Mouse (Mus musculus) limb, embryonic 13.5 days (tissue): ENCODE results near the gene Tcf12. TPM values are rescaled to one million over a fixed set of nuclear protein-coding genes. Genes with fewer than 3 reads are reported as not detected.
A peak's percentile ranks its signal among the peaks of the same experiment; 100 is the strongest.

Experiments used
- ATAC-seq: fragments of 200-750 bp; cut with Nextera tagmentation; 2 replicates; pipeline ENCODE4 v1.8.0; 2017; ENCODE audit warnings: low read depth, moderate number of reproducible peaks, moderate TSS enrichment; ENCODE audit not compliant: low FRiP score
- H3K27ac ChIP-seq: fragments of 300-500 bp; sonication (generic); 2 replicates; pipeline ENCODE4 v1.5.1; 2015; ENCODE audit warnings: inconsistent platforms, mild to moderate bottlenecking, moderate library complexity
- H3K27me3 ChIP-seq: fragments of 300-500 bp; sonication (generic); 2 replicates; pipeline ENCODE4 v1.6.1; 2015; ENCODE audit warnings: mild to moderate bottlenecking, inconsistent platforms
- H3K36me3 ChIP-seq: fragments of 300-500 bp; sonication (generic); 2 replicates; pipeline ENCODE4 v1.6.1; 2015; ENCODE audit warnings: inconsistent platforms, mild to moderate bottlenecking, moderate library complexity
- H3K4me1 ChIP-seq: fragments of 300-500 bp; sonication (generic); 2 replicates; pipeline ENCODE4 v1.6.1; 2015; ENCODE audit warnings: inconsistent platforms
- H3K4me2 ChIP-seq: fragments of 300-500 bp; sonication (generic); replicated peaks from 2 replicates; pipeline ENCODE4 v1.6.1; 2015; ENCODE audit warnings: inconsistent platforms, mild to moderate bottlenecking, moderate library complexity
- H3K4me3 ChIP-seq: fragments of 300-500 bp; sonication (generic); 2 replicates; pipeline ENCODE4 v1.5.1; 2015; ENCODE audit warnings: moderate library complexity, mild to moderate bottlenecking, inconsistent platforms
- H3K9ac ChIP-seq: fragments of 300-500 bp; sonication (generic); 2 replicates; pipeline ENCODE4 v1.6.1; 2015; ENCODE audit warnings: mild to moderate bottlenecking, inconsistent platforms
- H3K9me3 ChIP-seq: fragments of 300-500 bp; sonication (generic); 2 replicates; pipeline ENCODE4 v1.6.1; 2016; ENCODE audit warnings: inconsistent platforms
- WGBS: fragments of 180-500 bp; shearing (Covaris S2); methylation state at CpG from one replicate; pipeline ENCODE4 v1.1.7; 2015; 5-methylcytosine and 5-hydroxymethylcytosine counted together
- polyA plus RNA-seq: library from polyadenylated mRNA; unstranded; fragments of >200 nt; fragmentation: Nextera tagmentation; extraction: Ambion mirVana; gene quantifications from 2 replicates; pipeline ENCODE4 v1.2.1, GENCODE M21; 2015

The Tcf12 gene
- polyA plus RNA-seq, 1 experiment from 2014 or later, result 118 TPM

GRCm38 (mm10) chr9:72118490-72118889 is 6.8 kb upstream of the Tcf12 start:
- no peaks in the 10 kb centered on the region for H3K36me3 ChIP-seq

DNA sequence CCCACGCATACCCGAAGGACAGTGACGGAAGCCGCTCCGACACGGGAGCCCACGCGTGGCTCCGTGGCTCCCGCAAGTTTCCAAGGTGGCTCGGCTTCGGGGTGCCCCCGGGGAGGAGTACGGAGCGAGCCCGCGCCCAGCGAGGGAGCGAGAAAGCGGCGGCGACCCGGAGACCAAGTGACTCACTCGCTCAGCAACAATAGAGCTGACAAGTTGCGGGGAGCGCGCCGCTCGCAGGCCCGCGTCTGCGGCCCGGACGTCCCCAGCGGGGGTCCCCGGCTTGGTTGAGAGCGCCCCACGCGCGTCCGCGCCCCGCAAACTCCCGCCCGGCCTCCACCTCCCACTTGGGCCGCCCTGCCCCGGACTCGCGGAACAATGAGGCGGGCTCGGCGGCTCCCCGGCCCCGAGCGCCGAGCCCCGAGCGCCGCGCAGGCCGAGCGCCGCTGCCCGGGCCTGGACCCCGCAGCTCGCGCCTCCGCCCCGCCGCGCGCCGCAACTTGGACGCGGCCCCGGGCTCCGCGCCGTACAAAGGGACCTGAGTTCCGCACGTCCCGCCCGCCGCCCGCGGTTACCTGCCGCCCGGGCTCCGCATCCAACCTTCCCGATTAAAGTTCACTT is 558 bp downstream of the Tcf12 start:
- peaks cover 18% of the 10 kb centered on the region for H3K4me1 ChIP-seq
- H3K9me3 ChIP-seq, result no peaks in the 10 kb centered on the region
- H3K4me2 ChIP-seq, result peak overlapping the region; percentile 70
- no peaks in the 10 kb centered on the region for H3K27me3 ChIP-seq
- peak; percentile 68 for ATAC-seq
- H3K27ac ChIP-seq, result peak overlapping the region; percentile 99
- H3K4me3 ChIP-seq, result peak overlapping the region; percentile 95
- under 1% methylated on average over 68 of the region's 90 CpGs for WGBS
- H3K9ac ChIP-seq, result peak overlapping the region; percentile 100
- H3K36me3 ChIP-seq, result peaks cover 10% of the 10 kb centered on the region

More at GRCm38 (mm10) chr9:72118490-72118889, 6.8 kb upstream of the Tcf12 start:
- Histone ChIP-seq H3K9ac (no peak overlapping the region), H3K4me3 (no peak overlapping the region), H3K4me1 (no peaks in the 10 kb centered on the region), H3K27me3 (no peaks in the 10 kb centered on the region), H3K27ac (no peak overlapping the region), H3K4me2 (no peak overlapping the region), H3K9me3 (no peaks in the 10 kb centered on the region)
- ATAC-seq, result no peak

DNA sequence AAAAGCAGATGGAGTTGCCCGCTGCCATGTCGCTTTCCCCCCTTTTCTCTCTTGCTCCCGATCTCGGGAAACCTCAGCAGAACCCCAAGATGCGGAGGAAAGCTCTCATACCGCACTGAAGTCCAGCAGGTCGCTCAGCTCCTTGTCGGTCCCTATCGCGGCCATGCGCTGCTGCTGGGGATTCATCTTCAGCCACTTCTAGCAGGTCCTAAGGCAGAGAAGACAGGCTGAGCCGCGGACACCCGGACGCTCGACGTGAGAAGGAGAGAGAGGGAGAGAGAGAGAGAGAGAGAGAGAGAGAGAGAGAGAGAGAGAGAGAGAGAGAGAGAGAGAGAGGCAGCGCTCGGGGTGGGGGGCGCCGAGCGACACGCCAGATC is 1.1 kb downstream of the Tcf12 start:
- H3K9me3 ChIP-seq, result no peaks in the 10 kb centered on the region
- 0% methylated on average over 23 of the region's 23 CpGs for WGBS
- peak overlapping the region; percentile 70 for H3K4me2 ChIP-seq
- peak overlapping the region; percentile 95 for H3K4me3 ChIP-seq
- ATAC-seq, result 0 out of 2 replicates have a peak, but pooled peaks have one; percentile 20
- no peaks in the 10 kb centered on the region for H3K27me3 ChIP-seq
- peak overlapping the region; percentile 100 for H3K9ac ChIP-seq
- H3K4me1 ChIP-seq, result peaks cover 18% of the 10 kb centered on the region
- H3K36me3 ChIP-seq, result peaks cover 10% of the 10 kb centered on the region
- peak overlapping the region; percentile 99 for H3K27ac ChIP-seq

DNA sequence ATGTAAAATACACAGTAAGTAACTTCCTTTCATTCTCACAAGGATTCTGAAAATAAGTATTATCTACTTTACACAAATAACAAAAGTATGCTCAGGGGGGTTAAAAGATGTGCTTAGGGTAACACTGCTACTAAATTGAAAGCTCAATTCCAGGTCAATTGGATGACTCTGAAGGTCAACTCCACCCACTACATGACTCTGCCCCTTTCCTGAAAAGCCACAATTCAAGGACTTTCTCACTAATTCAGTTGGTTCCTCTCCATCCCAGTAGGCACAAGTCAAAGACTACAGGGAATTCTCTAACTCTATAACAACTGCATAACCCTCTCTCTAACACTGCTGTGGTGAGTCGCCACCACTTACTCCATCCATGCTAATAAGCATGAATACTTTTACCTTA is 8.2 kb downstream of the Tcf12 start:
- Histone ChIP-seq H3K4me1 (peaks cover 19% of the 10 kb centered on the region), H3K4me3 (no peak overlapping the region), H3K9me3 (no peaks in the 10 kb centered on the region), H3K9ac (no peak overlapping the region), H3K36me3 (peaks cover 26% of the 10 kb centered on the region), H3K27me3 (no peaks in the 10 kb centered on the region), H3K4me2 (no peak overlapping the region), H3K27ac (no peak overlapping the region)
- no peak for ATAC-seq
- 98% methylated on average over 1 of the region's 1 CpGs for WGBS

GRCm38 (mm10) chr9:72099945-72100685 is 11.6 kb downstream of the Tcf12 start:
- no peaks in the 10 kb centered on the region for H3K9me3 ChIP-seq
- no peaks in the 10 kb centered on the region for H3K27me3 ChIP-seq
- peaks cover 14% of the 10 kb centered on the region for H3K4me1 ChIP-seq
- no peak overlapping the region for H3K9ac ChIP-seq
- H3K4me3 ChIP-seq, result no peak overlapping the region
- no peak overlapping the region for H3K4me2 ChIP-seq
- ATAC-seq, result no peak
- H3K36me3 ChIP-seq, result peaks cover 24% of the 10 kb centered on the region
- WGBS, result 81% methylated on average over 7 of the region's 7 CpGs
- H3K27ac ChIP-seq, result no peak overlapping the region

GRCm38 (mm10) chr9:72098056-72098455 is 13.6 kb downstream of the Tcf12 start:
- H3K9me3 ChIP-seq, result no peaks in the 10 kb centered on the region
- H3K4me3 ChIP-seq, result no peak overlapping the region
- no peak overlapping the region for H3K27ac ChIP-seq
- WGBS, result 88% methylated on average over 2 of the region's 2 CpGs
- no peak overlapping the region for H3K4me2 ChIP-seq
- no peak for ATAC-seq
- H3K4me1 ChIP-seq, result peaks cover 12% of the 10 kb centered on the region
- no peak overlapping the region for H3K9ac ChIP-seq
- H3K36me3 ChIP-seq, result peaks cover 24% of the 10 kb centered on the region
- no peaks in the 10 kb centered on the region for H3K27me3 ChIP-seq

- H3K9me3 ChIP-seq, result no peaks in the 10 kb centered on the region
- no peak overlapping the region for H3K4me2 ChIP-seq
- no peak overlapping the region for H3K4me3 ChIP-seq
- no peak for ATAC-seq
- no peak overlapping the region for H3K9ac ChIP-seq
- no peaks in the 10 kb centered on the region for H3K27me3 ChIP-seq
- 77% methylated on average over 2 of the region's 2 CpGs for WGBS
- H3K27ac ChIP-seq, result no peak overlapping the region
- peaks cover 16% of the 10 kb centered on the region for H3K36me3 ChIP-seq
- peaks cover 12% of the 10 kb centered on the region for H3K4me1 ChIP-seq
Observed at GRCm38 (mm10) chr9:72097083-72097482, 14.6 kb downstream of the Tcf12 start.

DNA sequence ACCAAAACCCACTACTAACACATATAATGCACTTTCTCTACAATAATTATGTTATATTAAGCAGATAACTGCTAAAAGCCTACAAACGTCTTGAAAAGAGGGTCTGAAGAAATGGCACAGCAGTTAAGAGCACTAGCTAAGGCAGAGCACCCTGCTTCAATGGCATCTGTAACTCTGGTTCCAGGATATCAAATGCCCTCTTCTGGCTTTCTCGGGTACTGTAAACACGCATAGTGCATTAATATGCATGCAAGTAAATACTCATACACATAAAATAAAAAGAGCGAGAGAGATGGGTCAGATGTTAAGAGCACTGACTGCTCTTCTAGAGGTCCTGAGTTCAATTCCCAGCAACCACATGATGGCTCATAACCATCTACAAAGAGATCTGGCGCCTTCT is 17.0 kb downstream of the Tcf12 start:
- no peaks in the 10 kb centered on the region for H3K27me3 ChIP-seq
- no peak overlapping the region for H3K9ac ChIP-seq
- WGBS, result 85% methylated on average over 5 of the region's 5 CpGs
- H3K36me3 ChIP-seq, result peaks cover 8% of the 10 kb centered on the region
- no peak overlapping the region for H3K4me2 ChIP-seq
- ATAC-seq, result no peak
- peaks cover 7% of the 10 kb centered on the region for H3K4me1 ChIP-seq
- H3K27ac ChIP-seq, result no peak overlapping the region
- no peak overlapping the region for H3K4me3 ChIP-seq
- no peaks in the 10 kb centered on the region for H3K9me3 ChIP-seq

GRCm38 (mm10) chr9:72092191-72092590 is 19.5 kb downstream of the Tcf12 start:
- no peak overlapping the region for H3K4me3 ChIP-seq
- 88% methylated on average over 1 of the region's 1 CpGs for WGBS
- H3K27ac ChIP-seq, result no peak overlapping the region
- no peak overlapping the region for H3K9ac ChIP-seq
- peaks cover 10% of the 10 kb centered on the region for H3K4me1 ChIP-seq
- no peaks in the 10 kb centered on the region for H3K27me3 ChIP-seq
- no peak overlapping the region for H3K4me2 ChIP-seq
- no peak for ATAC-seq
- peaks cover 8% of the 10 kb centered on the region for H3K36me3 ChIP-seq
- H3K9me3 ChIP-seq, result no peaks in the 10 kb centered on the region

GRCm38 (mm10) chr9:72088893-72089611 is 22.6 kb downstream of the Tcf12 start:
- WGBS, result 88% methylated on average over 3 of the region's 3 CpGs
- Histone ChIP-seq H3K27ac (no peak overlapping the region), H3K4me2 (no peak overlapping the region), H3K4me1 (peaks cover 7% of the 10 kb centered on the region; the same call in 1 of the 2 replicates), H3K27me3 (no peaks in the 10 kb centered on the region), H3K36me3 (no peaks in the 10 kb centered on the region), H3K4me3 (no peak overlapping the region), H3K9ac (no peak overlapping the region), H3K9me3 (no peaks in the 10 kb centered on the region)
- ATAC-seq, result no peak

DNA sequence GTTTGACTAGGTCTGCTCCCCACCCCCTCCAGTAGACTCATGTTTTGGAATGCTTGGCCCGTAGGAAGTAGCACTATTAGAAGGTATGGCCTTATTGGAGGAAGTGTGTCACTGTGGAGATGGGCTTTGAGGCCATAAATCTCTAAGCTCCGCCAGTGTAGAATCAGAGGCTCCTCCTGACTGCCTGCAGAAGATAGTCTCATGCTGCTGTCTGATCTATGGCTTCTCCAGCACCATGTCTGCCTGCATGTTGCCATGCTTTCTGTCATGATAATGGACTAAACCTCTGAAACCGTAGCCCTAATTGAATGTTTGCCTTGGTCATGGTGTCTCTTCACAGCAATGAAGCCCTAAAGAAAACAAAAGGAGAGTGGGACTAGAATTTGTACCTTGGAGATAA is 26.7 kb downstream of the Tcf12 start:
- Histone ChIP-seq H3K9me3 (no peaks in the 10 kb centered on the region), H3K27me3 (no peaks in the 10 kb centered on the region), H3K9ac (no peak overlapping the region), H3K27ac (no peak overlapping the region), H3K4me2 (no peak overlapping the region), H3K4me3 (no peak overlapping the region), H3K4me1 (peaks cover 8% of the 10 kb centered on the region; the same call in 1 of the 2 replicates), H3K36me3 (no peaks in the 10 kb centered on the region)
- ATAC-seq, result no peak
- WGBS, result 60% methylated on average over 3 of the region's 3 CpGs

DNA sequence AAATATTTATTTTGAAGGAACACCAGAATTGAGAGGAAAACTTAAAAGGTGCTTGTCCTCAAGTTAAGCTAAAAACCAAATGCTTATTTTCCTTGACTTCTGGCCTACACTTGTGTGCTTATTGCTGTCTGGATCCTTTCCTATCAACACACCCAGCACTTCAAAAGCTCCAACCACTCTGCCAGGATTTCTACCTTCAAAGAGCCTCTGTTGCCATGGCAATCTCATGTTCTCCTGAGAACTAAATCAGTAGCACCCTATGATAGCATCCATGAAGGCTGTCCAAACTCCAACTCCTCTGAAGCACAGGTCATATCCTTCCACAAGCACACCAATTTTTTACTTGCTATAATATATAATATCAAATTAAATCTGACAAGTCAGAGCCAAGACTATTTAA is 27.5 kb downstream of the Tcf12 start:
- H3K4me2 ChIP-seq, result no peak overlapping the region
- H3K9me3 ChIP-seq, result no peaks in the 10 kb centered on the region
- no peak overlapping the region for H3K9ac ChIP-seq
- no peaks in the 10 kb centered on the region for H3K27me3 ChIP-seq
- H3K36me3 ChIP-seq, result no peaks in the 10 kb centered on the region
- H3K27ac ChIP-seq, result no peak overlapping the region
- H3K4me3 ChIP-seq, result no peak overlapping the region
- peaks cover 3% of the 10 kb centered on the region; the same call in 1 of the 2 replicates for H3K4me1 ChIP-seq
- ATAC-seq, result no peak
